Mouse (Mus musculus): Measurements from ENCODE around the gene 2610528A11Rik.

2610528A11Rik gene

DNA sequence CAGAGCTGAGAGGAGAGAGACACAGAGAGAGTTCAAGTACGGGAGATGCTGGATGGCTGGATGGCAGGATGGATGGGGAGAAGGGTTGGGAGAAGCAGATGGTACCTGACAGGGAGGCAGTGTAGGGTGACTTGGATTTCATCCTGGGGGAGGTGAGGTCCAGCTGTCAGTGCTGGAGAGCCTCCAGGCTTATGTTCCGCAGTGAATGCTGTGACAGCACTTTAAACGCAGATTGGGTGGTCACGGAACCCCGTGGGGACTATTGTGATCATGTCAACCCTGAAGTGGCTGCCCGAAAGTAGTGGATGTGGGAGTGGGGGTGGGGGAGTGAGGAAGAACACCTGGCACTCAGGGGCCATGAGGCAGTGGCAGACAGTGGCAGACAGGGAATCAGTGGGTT lies 19.4 kb downstream of the 2610528A11Rik start:
- no peak for DNase-seq (ENCODE audit: low read depth, low spot score)

DNA sequence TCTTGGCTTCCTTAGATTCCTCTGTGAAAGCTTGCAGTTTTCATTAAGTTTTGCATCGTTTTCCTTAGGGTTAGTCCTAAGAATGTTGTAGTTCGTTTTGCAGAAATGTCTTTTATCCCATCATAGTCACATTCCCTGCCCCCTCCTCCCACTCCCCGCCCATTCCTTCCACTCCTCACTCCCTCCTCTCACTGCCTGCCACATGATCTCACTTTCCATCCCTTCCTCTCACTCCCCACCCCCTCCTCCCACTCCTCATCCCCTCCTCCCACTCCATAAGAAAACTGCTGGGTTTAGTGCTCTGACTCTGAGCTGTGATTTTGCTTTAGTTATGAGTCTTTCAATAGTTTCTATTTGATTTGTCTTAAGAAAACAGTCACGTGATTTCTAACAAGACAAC lies 30.1 kb downstream of the 2610528A11Rik start:
- DNase-seq (ENCODE audit: low read depth, low spot score) = no peak

DNA sequence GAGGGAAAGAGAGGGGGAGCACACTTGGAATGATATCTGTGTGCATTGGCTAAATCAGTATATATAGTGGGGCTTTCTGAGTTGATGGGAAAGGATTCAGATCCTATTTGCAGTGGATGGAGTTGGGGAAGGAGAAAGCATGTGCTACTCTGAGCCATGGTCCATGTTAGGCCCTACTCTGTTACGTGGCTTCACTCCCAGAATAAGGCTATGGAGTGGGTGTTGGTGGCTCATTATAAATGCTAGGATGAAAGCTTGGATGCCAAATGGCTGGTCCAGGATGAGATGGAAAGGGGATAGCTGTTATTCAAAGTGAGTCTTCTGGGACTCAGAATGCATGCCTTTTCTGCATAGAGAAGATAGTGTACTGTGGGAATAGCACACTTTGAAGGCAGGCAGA lies 33.1 kb downstream of the 2610528A11Rik start:
- no peak for DNase-seq (ENCODE audit: low read depth, low spot score)

DNA sequence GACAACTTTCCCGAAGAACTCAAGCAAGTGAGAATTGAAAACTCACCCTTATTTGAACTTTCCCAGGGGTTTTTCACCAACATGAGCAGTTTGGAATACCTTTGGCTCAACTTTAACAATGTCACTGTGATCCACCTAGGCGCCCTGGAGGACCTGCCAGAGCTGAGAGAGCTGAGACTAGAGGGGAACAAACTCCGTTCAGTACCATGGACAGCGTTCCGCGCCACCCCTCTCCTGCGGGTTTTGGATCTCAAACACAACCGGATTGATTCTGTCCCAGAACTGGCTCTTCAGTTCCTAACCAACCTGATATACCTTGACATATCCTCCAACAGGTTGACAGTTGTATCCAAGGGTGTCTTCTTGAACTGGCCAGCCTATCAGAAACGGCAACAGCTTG lies 45.3 kb downstream of the 2610528A11Rik start:
- peak; percentile 49 for DNase-seq (ENCODE audit: low read depth, low spot score)

DNA sequence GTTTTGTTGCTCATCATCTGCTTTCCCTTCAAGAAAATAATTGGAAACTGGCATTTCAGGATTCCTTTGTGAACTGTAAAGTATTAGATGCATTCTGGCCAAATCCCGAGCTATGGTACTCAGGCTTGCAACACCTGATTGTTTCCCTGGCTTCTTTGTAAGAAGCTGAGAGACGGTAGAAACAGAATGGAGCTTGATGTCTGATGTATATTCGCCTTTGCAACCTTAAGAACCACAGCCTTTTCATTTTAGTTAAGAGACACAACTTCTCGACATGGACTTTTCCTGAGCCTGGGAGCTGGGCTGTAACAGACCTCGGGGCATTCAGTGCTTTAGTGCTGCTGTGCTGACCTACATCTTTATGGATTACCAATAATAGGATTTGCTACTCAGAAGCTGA lies 46.2 kb downstream of the 2610528A11Rik start, which contains the start of gene Lrit2:
TSS of gene Lrit2 (plus strand) at position 301 of the 400 bp plus-strand sequence.
- DNase-seq (ENCODE audit: low read depth, low spot score) = no peak

DNA sequence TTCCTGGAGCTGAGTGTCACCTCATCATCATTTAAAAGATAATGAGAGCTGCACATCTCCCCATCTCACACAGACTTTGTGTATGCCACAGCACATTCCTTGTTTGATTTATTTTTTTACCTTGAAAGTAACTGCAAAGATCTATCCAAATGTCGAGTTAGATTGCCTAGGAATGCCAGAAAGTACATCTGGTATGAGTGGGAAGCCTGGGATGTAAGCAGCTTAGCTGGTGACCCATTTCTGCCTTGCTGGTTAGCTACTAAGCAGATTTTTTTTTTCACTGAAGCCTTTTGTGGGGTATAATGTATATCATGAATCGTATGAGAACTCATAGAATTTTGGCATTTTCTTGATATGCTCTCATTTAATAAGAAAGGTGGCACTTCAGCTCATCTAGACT lies 47.2 kb downstream of the 2610528A11Rik start:
- DNase-seq (ENCODE audit: low read depth, low spot score) = no peak

DNA sequence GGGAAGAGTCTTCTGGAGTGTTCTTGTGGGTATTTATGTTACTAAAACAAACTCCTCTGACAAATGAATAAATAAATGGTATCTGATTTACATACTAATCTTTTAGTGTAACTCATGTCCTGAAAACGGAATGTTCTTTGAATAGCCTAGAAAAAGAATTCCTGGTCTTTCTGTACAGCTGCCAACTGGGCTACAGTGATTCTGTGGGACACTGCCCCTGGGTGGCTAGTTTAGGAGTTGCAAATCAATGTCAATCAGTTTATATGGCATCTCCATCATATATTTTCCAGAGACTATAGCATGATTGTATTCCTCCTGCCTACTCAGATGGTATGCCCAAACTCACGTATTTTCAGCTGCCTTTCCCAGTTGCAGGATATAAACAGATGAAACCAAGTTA lies 49.0 kb downstream of the 2610528A11Rik start:
- DNase-seq (ENCODE audit: low read depth, low spot score) = no peak

All from 3T3-L1 (cell line).